Mouse (Mus musculus) spleen, adult 12 weeks (tissue): ENCODE data around the gene Fibcd1.

Source experiments
- DNase-seq: peaks from one replicate; pipeline ENCODE4 v3.0.0; 2022; ENCODE audit warnings: low spot score

Gene Fibcd1

DNA sequence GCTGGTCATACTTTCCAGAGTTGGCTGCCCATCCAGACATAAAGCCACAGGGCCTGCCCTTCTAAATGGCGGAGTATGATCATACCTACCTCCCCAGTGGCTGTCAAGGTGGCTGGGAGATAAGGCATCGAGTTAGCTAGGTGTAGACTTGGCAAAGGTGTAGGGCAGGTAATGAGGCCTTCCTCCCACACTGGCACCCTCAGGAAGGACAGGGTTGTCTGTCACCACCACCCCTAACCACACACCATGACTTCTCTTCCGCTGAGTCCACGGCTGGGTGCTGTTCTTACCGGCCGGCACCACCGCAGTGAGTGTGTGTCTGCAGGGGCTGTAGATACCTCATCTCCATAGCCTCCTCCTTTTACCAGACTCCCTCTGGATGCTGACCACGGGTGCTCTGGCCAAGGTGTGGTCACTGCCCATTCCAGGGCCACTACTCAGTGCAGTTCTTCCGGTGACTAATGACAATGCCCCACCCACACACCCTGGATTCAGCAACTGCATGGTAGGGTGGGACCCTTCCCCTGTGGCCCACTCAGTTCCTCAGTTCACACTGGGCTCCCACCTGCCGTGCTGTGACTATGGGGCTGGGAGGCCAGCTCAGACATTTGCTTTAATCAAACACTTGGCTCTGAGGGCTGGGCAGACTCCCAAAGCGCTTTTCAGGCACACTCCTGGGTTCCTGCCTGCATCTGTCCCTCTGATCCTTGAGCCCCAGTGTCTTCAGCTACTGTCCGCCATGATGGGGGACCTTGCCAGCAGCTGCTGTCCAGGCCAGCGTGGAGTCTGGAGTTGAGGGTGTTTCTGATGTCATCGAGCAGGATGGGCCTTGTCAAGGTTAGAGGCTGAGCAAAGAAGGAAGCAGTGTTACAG, 34.5 kb downstream of the Fibcd1 start:
- DNase-seq = no peak

DNA sequence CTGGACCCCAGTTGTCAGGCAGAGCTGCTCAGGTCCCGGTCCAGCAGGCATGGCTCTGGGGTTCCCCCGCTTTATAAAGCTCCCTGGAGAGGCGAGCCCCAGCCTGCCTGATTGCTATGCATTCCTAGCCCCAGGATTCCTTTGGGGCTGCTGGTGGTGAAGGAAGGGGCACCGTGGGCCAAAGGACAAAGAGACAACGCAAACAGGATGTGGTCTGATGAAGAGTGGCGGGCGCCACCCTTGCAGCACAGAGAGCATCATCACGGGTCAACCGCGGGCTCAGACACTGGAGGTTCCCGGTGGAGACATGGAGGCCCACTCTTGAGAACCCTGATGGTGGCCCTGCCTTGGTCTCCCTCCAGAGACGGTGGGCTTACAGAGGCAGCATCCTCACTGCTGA, 35.4 kb downstream of the Fibcd1 start, which contains the start of gene Qrfp:
Gene Qrfp (minus strand): TSS at position 137 of the 400 bp plus-strand sequence.
- no peak for DNase-seq

DNA sequence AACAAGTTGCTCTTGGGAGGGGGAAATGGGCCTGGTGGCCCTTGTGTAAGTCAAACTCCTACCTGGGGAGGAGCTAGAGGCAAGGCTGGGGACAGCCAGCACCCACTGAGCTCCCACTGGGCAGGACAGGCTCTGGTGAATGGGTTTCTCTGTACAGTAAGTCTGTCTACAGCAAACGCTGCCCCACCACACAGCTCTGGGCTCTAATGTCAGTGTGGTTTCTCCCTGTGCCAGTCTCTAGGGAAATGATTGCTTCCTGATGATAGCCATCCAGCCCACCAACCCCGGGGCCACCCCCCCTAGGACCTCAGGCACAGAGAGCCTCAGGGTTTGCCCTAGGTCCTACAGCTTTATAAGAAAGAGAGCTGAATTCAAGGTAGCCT, 36.5 kb downstream of the Fibcd1 start:
- DNase-seq = no peak

DNA sequence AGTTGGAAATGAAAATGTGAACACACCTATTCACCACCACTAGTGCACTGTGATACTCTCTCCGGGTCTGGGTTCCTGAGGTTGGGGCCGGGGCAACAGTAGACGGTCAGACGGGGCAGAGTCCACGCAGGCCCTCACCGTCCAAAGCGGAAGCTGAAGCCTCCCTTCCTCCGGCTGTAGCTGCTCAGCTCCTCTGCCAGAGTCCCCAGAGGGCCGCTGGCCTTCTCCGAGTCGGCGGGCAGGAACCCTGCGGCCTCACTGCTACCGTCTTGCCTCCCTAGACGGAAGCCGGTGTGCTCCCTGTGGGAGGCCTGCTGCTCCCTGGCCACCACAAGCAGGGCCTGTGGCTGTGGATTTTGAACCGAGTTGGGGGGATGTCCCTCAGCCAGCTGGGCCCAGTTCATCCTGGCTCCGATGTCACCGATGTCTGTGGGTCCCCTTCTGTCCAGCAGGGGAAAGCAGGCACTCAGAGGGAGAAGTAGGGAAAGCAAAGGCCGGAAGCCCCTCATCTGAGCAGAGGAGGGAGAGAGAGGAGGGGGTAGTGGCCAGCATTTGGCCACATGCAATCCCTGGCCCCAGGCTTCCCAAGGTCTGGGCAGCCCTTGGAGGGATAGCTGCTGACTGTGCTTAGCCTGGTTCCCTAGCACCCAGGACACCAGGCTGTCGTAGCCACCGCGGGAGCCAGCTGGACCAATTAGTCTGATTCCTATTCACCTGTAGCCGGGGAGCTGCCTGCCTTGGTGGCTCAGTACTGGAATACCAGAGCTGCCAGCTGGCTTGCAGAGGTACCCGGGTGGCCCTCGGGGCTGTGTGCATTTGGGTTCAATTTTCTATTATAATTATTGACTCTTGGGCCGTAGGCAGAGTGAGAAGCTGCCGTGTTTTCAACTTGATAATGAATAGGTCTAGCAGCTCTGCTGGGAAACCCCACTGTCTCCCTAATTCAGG, 37.1 kb downstream of the Fibcd1 start:
- no peak for DNase-seq

DNA sequence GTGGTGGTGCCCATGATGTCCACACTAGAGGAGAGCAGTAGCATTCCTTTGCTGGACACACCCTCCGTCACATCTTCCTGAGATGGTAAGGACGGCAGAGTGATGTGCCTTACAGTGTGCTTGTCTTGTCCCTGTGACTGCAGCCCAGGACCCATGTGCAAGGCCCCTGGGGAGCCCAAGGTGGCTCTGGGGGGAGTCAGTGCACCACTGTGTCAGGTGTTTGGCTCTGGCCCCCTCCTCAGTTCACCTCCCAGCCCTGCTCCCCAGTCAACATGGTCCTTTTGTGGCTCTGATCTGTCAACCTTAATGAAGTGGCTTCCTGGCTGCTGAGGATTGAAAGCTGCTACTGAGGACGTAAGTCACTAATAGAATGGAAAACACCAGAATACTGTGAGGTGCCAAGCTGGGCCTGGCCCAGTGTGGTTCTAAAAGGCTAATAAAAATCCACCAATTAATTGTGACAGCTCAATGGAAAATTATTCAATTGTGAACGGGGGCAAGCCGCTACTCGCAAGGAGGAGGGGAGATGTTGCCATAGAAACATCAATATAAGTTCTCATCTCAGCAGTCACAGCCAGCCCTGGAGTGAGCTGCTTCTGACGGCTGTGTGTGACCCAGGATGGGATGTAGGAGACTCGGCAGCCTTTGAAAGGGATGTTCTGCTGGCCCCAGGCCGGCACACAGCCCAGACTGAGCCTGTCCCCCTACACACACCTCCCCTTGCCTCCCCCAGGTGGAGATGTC, 39.0 kb downstream of the Fibcd1 start:
- DNase-seq = no peak

DNA sequence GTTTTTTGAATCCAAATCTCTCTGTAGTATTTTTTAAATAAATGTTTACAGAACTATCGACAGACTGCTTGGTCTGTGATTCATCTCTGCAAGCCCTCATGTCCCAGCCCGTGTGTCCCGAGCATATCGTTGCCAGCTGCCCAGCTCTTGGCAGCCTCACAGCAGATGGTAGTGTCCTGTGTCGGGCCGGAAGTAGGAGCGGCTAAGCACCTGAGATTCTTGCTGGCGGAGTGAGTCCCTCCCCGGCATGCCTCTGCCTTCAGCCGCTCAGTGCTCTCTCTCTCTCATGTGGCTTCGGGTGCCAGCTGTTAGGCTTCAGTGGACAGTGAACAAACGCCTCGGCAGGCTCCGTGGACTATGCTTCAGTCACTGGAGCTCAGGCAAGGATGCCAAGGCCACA, 42.3 kb downstream of the Fibcd1 start:
- DNase-seq = no peak

DNA sequence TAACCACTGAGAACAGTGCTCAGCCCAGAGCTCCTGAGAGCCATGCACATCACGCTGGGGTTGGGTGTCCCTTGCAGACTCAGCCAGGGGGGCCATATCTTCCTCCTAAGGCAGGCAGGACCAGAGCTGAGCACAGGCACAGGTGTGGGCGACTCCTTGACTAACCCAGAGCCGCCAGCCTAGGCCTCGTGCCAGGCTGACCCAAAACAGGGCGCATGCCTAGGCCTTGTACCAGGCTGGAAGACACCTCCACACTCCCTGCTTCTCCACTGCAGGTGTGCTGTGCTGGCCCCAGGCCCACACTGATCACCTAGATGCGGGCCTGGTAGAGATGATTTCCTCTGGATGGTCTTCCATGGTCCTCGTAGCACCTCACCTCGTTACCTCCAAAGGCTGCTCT, 43.0 kb downstream of the Fibcd1 start:
- no peak for DNase-seq

DNA sequence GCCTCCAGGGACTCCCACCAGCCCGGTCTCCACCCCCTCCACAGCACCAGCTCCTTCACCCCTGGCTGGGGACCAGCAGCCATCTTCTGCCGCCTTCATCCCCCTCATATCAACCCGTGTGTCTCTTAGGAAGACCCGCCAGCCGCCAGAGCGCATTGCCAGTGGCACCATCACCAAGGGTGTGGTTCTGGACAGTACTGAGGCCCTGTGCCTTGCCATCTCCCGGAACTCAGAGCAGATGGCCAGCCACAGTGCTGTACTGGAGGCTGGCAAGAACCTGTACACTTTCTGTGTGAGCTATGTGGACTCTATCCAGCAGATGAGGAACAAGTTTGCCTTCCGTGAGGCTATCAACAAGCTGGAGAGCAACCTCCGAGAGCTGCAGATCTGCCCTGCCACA, 44.4 kb downstream of the Fibcd1 start:
- DNase-seq = no peak

DNA sequence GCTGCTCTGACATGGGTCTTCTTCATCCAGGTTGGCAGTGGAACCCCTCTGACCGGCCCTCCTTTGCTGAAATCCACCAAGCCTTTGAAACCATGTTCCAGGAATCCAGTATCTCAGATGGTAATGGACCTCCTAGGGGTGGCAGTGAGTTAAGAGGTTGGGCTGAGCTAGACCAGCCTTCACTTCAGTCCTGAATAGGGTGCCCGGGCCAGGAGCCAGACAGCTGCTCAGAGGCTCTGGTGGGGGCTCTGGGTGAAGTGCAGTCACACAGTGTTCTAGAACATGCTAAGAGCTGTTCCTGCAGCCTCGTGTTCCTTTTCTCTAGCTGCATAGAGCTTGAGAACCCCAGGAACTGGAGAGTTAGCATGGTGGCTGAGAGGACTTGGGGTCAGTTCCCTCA, 48.9 kb downstream of the Fibcd1 start:
- no peak for DNase-seq

DNA sequence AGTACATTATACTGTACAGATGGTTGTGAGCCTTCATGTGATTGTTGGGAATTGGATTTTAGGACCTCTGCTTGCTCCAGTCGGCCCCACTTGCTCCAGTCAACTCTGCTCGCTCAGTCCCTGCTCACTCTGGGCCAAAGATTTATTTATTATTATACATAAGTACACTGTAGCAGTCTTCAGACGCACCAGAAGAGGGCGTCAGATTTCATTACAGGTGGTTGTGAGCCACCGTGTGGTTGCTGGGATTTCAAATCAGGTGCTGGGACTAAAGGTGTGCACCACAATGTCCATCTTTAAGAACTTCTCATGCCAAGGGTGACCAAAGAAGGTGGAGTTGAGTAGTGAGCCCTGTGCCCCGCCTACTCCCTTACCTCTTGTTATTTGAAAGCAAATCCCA, 53.2 kb downstream of the Fibcd1 start:
- DNase-seq = no peak

DNA sequence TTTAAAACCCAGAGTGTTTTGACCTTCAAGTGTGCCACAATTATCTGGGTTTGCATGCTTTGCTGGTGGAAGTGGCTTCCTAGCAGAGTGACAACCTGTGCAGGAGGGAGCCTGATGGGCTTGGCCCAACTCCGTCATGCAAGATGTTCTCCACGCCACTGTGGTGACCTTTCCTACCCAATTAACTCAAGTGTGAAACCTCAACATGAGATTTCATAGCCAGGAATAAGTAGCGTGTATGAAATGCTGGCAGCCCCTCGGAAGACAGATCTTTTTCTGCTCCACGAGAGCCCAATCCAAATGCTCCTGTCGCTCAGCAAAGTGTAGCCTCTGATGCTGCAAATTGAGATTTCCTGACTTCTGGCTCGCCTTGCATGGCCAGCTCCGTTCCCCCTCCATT, 54.5 kb downstream of the Fibcd1 start:
- DNase-seq = no peak

DNA sequence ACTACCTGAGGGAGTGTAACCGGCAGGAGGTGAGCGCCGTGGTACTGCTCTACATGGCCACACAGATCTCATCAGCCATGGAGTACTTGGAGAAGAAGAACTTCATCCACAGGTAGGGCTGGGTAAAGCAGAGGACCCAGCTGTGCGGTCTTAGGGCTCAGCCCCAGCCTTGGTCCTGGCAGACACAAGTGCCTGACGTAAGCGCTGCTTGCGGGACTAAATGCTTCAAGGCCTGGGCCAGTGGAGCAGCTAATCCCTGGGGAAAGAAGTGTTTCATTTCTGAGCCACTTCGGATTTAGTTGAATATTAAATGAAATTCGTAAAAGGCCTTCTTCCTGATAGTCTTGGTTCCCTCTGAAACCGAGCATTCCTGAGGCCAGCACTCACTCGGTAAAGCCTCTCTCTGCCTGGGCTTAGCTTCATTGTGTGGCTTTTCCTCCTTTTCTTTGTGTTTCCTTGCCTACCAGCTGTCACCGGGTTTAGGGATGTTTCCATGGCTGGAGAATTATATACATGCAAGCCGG, 55.0 kb downstream of the Fibcd1 start:
- no peak for DNase-seq

DNA sequence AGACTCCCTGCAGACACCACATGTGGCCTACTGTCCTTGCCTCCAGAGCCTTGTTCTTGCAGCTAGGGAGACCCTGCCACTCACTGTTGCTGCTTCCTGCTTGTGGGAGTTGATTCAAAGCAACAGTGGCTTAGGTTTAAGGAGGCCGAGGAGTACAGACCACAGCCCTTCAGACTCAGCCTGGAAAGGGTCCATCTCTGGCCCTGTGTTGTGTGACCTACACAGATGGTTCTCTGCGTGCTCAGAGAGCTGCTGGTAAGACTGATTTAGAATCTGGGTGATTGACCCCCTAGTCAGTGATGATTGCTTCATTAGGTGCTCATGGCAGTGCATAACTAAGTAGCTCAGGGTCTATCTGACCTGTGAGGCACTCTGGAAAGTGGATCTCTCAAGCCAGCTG, 56.6 kb downstream of the Fibcd1 start:
- no peak for DNase-seq

DNA sequence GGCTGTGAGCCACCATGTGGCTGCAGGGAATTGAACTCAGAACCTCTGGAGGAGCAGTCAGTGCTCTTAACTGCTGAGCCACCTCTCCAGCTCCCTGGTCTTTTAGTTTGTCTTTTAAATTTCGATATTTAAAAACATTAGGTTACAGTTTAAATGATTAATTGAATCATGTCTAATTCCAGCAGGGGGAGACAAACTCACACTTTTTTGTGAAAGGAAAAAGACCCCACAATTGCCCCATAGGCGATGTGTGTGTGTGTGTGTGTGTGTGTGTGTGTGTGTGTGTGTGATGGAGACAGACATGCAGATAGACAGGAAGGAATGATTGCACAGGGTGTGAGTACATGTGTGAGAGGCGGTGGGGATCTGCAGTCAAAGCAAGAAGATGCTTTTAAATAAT, 57.6 kb downstream of the Fibcd1 start:
- DNase-seq = no peak

DNA sequence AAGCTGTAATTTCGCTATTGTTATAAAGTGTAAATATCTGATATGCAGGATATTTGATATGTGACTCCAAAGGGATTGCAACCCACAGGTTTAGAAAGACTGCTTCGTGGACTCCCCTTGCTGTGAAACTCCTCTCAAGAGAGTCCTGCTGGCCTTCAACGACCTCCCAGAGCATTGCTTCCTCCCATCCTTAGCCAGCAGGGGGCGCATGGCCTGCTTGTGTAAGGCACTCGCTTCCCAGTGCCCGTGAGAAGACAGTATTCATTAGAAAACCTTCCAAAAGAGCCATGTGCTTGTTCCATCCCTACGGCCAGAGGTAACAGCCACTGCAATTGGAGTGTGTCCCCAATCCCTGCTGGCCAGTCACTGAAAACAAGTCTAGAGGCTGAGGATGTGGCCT, 58.8 kb downstream of the Fibcd1 start:
- DNase-seq = peak; percentile 56

DNA sequence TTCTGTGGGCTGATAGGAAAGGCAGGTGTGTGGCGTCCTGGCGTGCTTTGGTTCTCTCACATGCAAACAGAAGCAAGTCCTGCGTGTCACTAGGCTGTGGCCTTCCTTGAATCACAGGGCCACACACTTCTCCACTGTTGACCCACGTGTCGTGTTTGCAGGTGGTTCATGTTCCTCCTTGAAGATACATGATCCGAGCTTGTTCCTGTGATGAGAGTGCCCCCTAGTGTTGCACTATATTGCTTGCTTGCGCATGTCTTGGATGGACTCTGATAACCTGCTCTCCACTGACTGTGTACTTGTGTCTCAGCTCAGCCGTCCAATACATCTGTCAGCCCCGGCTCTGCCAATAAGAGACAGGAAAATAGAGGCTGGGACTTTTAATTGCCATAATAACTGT, 60.7 kb downstream of the Fibcd1 start:
- DNase-seq = peak; percentile 53

DNA sequence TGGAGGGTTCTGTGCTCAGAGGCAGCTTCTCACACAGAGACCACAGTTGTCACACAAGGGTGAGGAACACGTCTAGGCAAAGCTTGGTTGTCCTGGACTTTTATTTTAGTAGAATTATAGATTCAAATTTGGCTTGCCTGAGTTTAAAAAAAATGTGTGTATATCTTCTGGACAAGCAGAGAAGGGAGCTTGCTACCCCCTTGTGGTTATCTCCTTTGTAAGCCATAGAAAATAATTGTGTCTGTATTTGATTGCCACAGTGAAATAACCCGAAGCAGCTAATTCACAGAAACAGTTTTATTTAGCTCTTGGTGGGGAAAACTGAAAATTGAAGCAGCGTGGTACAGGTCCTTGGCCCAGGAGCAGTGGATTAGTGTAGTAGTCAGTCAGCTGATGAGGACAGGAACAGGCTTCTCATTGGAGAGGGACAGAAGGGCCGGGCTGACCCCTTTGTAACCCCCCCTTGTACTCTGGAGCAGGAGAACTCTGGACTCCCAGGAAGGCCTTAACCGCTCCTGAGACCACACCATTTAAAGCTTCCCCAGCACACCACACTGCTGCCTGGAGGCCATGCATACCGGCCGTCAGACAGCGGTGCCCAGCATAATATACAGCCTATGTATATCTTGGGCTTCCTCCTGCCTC, 62.7 kb downstream of the Fibcd1 start:
- DNase-seq = no peak

DNA sequence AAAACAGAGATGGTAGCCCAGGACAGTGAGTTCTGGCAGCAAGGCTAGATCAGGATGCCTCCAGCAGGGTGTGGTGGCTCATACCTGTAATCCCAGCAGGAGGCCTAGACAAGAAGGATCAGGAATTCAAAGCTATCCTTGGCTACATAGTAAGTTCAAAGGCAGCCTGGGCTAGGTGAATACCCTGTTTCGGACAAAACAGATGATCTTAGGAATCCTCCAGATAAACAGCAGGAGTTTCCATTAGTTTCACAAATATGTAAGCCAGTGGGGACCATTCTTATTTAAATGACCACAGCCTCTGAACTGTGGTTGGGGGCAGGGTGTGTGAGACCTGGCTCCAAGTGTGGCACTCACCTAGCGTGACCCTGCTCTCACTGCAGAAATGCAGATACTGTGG, 66.5 kb downstream of the Fibcd1 start:
- DNase-seq = no peak

DNA sequence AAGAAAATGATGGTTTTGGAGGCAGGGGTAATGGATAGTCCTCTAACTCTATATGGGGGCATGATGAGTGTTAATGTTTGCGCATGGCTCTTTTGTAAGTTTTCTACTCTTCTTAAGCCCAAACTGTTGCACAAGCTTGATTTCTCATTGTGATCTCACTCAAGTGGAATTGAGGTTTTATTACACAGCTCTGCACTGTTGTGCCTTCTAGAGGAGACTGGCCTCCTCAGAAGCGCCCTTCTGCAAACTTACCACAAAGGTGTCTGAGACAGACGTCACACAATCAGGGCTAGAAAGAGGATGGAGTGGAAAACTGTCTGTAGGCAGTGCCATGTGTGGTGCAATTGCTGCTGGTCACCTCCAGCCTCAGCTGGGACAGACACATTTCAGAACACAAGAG, 69.3 kb downstream of the Fibcd1 start:
- DNase-seq = no peak

DNA sequence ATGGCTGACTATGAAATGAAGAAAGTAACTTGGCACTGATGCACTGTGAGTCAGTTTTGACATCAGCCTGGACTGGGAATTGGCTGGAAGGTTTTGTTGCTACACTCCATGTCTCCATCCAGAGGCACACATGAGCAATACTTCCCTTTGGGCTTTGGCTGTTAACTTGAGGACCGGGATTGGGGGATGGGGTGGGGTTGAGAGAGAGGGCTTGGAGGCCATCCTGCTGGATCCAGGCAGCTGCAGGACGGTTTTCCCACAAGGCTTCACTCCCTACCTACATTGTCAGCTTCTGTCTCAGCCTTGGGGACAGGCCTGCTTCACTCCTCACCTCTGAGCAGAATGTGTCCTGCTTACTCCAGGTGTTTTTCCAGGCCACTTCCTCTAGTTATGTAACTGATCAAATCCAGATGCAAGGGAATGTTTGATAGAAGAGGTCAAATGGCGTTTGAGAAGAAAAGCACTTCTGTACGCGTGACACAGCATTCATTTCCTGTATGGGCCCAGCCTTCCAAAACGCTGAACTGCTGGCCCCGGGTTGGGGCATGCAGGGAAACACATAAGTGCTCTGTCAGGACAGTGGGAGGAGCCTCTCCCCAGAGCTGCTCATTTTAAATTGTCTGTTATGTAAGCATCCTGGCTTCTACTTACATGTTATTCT, 74.9 kb downstream of the Fibcd1 start:
- DNase-seq = no peak

DNA sequence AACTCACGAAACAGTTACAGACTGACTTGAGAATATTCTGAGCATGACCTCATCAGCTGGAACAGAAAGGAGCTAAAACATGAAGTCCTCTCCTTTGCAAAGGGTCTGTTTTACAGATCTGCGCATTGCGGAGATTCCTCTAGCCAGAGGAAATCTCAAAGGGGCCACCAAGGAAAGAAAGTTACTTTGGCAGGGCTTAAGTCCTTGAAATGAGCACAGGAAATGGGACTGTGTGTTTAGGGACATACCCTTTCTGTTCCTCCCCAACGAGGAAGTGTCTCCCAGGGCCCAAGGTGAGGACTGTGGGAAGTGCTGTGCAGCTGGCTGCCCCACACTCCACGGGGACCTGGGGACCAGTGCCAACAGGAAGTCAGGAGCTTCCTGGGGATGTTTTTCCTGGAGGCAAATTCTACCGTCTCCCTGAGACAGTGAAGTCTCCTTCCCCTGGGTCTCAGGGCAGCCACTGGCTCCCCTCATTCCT, 76.1 kb downstream of the Fibcd1 start:
- no peak for DNase-seq
